Mouse (Mus musculus) ES-E14 (cell line): ENCODE data around the gene Atoh8.

Experiments
- HCFC1 ChIP-seq: IDR thresholded peaks from 2 replicates; pipeline ENCODE4 v1.6.1; 2012; ENCODE audit warnings: low read length, inconsistent platforms, borderline replicate concordance; ENCODE audit not compliant: insufficient read depth
- MAFK ChIP-seq: IDR thresholded peaks from 2 replicates; pipeline ENCODE4 v1.6.1; 2014; ENCODE audit warnings: mild to moderate bottlenecking, low read depth, low read length, inconsistent platforms; ENCODE audit not compliant: insufficient read depth
- ZC3H11A ChIP-seq: IDR thresholded peaks from 2 replicates; pipeline ENCODE4 v1.6.1; 2012; ENCODE audit warnings: low read depth, mild to moderate bottlenecking, inconsistent platforms, low read length, borderline replicate concordance

- no peak for TF ChIP-seq ZC3H11A
- no peak for TF ChIP-seq HCFC1
- no peak for TF ChIP-seq MAFK
These were observed 42.3 kb upstream of the Atoh8 start for GRCm38 (mm10) chr6:72277508-72278166.
